Mouse (Mus musculus) ES-E14 (cell line): ENCODE measurements around the gene Szt2. TPM values are rescaled to one million over a fixed set of nuclear protein-coding genes. Genes with fewer than 3 reads are reported as not detected.

Experiments
- DNase-seq: peaks from one replicate; pipeline ENCODE4 v3.0.0-alpha.2; 2013; ENCODE audit warnings: low read depth, low spot score
- H3K27ac ChIP-seq: 2 replicates; pipeline ENCODE4 v1.5.1; 2012; ENCODE audit warnings: low read depth, mild to moderate bottlenecking, low read length, moderate library complexity, mixed read lengths; ENCODE audit not compliant: poor library complexity, insufficient read depth, severe bottlenecking
- H3K36me3 ChIP-seq: 2 replicates; pipeline ENCODE4 v1.6.1; 2012; ENCODE audit warnings: mild to moderate bottlenecking, low read length, moderate library complexity, mixed read lengths; ENCODE audit not compliant: control insufficient read depth, poor library complexity, insufficient read depth, severe bottlenecking
- H3K4me1 ChIP-seq, 2 experiments: fragments of 150-350 bp in 1 of 2; sonication (generic) in 1 of 2; 2 replicates each; pipeline ENCODE4 v1.6.1; 2012; ENCODE audit warnings: low read length in 2 of 2, mild to moderate bottlenecking in 1 of 2, mixed read lengths in 1 of 2; ENCODE audit not compliant: control insufficient read depth in 2 of 2, insufficient read depth in 2 of 2, poor library complexity in 1 of 2
- H3K4me3 ChIP-seq, 2 experiments: fragments of 150-350 bp in 1 of 2; sonication (generic) in 1 of 2; 2 replicates each; pipeline ENCODE4 v1.5.1; 2012; ENCODE audit warnings: low read length in 2 of 2, low read depth in 1 of 2, mild to moderate bottlenecking in 1 of 2, mixed read lengths in 1 of 2; ENCODE audit not compliant: insufficient read depth in 1 of 2, poor library complexity in 1 of 2, severe bottlenecking in 1 of 2
- H3K9ac ChIP-seq: 2 replicates; pipeline ENCODE4 v1.6.1; 2012; ENCODE audit warnings: low read depth, mild to moderate bottlenecking, low read length, mixed read lengths; ENCODE audit not compliant: poor library complexity, insufficient read depth, severe bottlenecking
- H3K9me3 ChIP-seq: fragments of 150-350 bp; sonication (generic); 2 replicates; pipeline ENCODE4 v1.6.1; 2012; ENCODE audit warnings: low read depth, mild to moderate bottlenecking, low read length; ENCODE audit not compliant: control insufficient read depth, insufficient read depth
- CHD2 ChIP-seq: IDR thresholded peaks from 2 replicates; pipeline ENCODE4 v1.6.1; 2014; ENCODE audit warnings: mild to moderate bottlenecking, low read depth, low read length, inconsistent platforms
- HCFC1 ChIP-seq: IDR thresholded peaks from 2 replicates; pipeline ENCODE4 v1.6.1; 2012; ENCODE audit warnings: low read length, inconsistent platforms, borderline replicate concordance; ENCODE audit not compliant: insufficient read depth
- MAFK ChIP-seq: IDR thresholded peaks from 2 replicates; pipeline ENCODE4 v1.6.1; 2014; ENCODE audit warnings: mild to moderate bottlenecking, low read depth, low read length, inconsistent platforms; ENCODE audit not compliant: insufficient read depth
- ZC3H11A ChIP-seq: IDR thresholded peaks from 2 replicates; pipeline ENCODE4 v1.6.1; 2012; ENCODE audit warnings: low read depth, mild to moderate bottlenecking, inconsistent platforms, low read length, borderline replicate concordance
- ZNF384 ChIP-seq: IDR thresholded peaks from 2 replicates; pipeline ENCODE4 v1.6.1; 2012; ENCODE audit warnings: low read depth, low read length, inconsistent platforms
- in situ Hi-C, 2 experiments: fragments of 600-800 bp; cut with MboI; formaldehyde crosslinking; loops; one replicate each; pipeline ENCODE4 v1.15.1; 2025; ENCODE audit warnings: low sequenced_read_pairs in 2 of 2, inconsistent platforms in 1 of 2; ENCODE audit not compliant: unreplicated experiment in 2 of 2
- total RNA-seq: library from RNA; depleted of rRNA; stranded (reverse); fragments of 300-350 nt; gene quantifications from 2 replicates; pipeline ENCODE4 v1.2.3, GENCODE M21; 2012; rRNA removed

Gene Szt2
- total RNA-seq: 17.4 and 26.6 TPM in 2 replicates

DNA sequence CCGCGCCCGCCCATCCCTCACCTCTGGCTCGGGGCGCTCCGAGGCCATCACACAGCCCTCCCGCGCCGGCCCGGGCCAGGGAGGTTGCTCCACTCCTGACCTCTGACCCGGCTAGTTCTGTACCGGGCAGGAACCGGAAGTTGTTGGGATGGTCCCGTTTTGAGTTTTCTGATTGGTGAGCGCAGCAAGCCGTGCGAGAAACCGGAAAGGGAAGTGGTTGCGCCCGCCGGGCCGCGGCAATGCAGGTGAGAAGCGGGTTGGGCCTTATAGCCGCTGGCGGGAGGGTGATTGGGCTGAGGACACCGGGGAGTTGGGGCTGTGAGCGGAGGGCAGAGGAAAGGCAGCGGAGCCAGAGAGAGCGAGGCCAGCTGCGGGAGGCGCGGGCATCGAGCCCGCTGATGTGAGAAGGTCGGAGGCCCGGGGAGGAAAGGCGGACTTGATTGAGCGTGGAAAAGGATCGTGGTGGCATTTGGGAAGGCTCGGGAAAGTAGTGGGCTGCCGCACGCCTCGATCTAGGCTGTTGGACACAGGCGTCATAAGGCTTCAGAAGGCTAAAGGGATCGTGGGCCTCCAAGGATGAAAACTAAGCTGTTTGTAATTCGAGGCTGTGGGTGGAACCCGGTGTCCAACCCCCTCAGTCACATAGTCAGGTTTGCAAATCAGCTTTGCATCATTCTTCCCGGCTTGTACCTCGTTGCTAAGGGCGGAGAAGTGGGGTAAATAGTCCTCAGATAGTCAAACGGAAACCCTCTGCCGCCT, at the start of gene Szt2, which contains the start of gene Med8:
TSS of gene Szt2 (minus strand) at position 132 of the 759 bp plus-strand sequence.
TSS of gene Med8 (plus strand) at position 196 of the 759 bp plus-strand sequence.
- Histone ChIP-seq H3K4me1 (peaks cover 4 to 6% of the 10 kb centered on the region in 2 experiments; a peak in 3 of 4 replicates), H3K27ac (no peak within 1 kb of the TSS), H3K4me3 (peak within 1 kb of the TSS; percentile 79 to 99), H3K9me3 (no peaks in the 10 kb centered on the region), H3K36me3 (peaks cover 26% of the 10 kb centered on the region), H3K9ac (peak within 1 kb of the TSS; percentile 92)
- in situ Hi-C loops: no loop called here
- TF ChIP-seq ZNF384: no peak
- no peak for TF ChIP-seq MAFK
- no peak for TF ChIP-seq ZC3H11A
- peak; percentile 53; the same call in 1 of the 2 replicates for TF ChIP-seq HCFC1
- TF ChIP-seq CHD2: no peak
- DNase-seq: peak; percentile 89

DNA sequence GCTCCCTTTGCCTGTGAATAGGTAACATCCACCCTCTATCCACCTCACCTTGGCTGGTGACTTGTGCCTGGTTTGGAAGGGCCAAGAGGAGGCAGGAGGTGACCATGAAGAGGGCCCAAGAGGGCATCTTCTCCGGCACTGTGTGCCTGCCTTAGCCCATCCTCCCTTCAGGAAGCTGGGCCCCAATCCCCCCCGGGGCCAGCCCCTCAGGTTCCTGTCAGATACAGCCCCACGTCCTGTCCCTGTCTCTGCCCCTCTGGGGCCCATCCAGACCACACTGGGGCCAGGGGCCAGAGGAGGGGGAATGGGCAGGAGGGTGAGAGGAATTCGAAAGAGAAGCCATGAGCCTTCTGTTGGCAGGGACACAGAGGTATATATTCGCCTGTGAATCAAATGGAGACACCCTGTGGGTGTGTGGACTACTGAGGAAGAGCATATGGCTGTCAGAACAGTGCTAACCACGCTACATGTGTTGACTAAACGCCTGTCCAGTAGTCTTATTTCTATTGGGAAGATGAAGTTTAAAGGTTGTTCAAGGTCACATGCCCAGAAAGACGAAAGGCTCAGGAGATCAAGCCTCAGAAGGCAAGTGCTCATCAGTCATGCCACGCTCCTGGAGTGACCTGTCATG, 48.4 kb upstream of the Szt2 start, which contains the start of gene Mpl:
TSS of gene Mpl (minus strand) at position 169 of the 631 bp plus-strand sequence.
- Histone ChIP-seq H3K4me3 (no peak within 1 kb of the TSS), H3K27ac (no peak within 1 kb of the TSS), H3K9ac (no peak within 1 kb of the TSS), H3K36me3 (no peaks in the 10 kb centered on the region), H3K9me3 (no peaks in the 10 kb centered on the region), H3K4me1 (no peaks in the 10 kb centered on the region)
- no peak for DNase-seq
- TF ChIP-seq ZC3H11A (no peak), HCFC1 (no peak), MAFK (no peak), CHD2 (no peak), ZNF384 (no peak)
- in situ Hi-C loops: loop anchor here in 1 of 2 experiments (10.0 kb wide), 1 partner anchor 107 kb away; no protein-coding TSS in a partner anchor

DNA sequence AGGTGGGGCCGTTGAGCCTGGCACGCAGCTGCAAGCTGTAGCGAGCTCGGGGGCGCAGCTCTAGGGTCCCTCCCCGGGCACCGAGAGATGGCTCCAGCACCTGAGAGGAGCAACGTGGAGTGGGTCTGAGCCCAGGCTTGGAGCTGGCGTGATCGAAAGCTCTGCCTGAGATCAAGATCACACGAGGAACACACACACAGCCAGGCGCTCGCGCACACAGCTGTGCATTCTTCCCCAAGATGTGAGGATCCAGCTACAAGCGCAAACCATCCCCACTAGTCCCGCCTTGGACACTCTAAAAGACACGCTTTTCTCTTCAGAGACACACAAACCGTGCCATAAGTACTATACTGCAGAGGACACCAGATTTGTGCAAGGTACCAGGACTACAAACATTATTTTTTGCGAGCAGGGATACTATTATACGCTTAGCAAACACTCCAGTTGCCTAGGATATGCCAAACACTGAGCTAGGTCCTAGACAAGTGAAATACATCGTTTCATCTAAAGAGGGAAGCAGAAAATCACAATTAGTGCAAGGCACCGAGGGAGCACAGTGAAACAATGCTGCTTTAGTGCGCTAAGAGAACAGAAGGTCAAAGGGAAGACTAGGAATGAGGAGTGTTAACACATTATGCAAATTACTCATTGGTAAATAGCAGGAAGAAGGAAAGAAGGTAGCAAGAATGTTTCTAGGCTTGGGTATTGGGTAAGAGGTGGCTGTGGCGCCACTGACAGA, 37.5 kb upstream of the Szt2 start:
- Histone ChIP-seq H3K4me1 (peaks cover 0 to 12% of the 10 kb centered on the region in 2 experiments; a peak in 3 of 4 replicates), H3K9me3 (no peaks in the 10 kb centered on the region), H3K36me3 (no peaks in the 10 kb centered on the region), H3K27ac (no peak overlapping the region), H3K9ac (0 out of 2 replicates have a peak overlapping the region, but pooled peaks have one; percentile 17), H3K4me3 (peak overlapping the region; percentile 55 to 57)
- no peak for DNase-seq
- TF ChIP-seq HCFC1: no peak
- TF ChIP-seq MAFK: no peak
- no peak for TF ChIP-seq CHD2
- TF ChIP-seq ZC3H11A: no peak
- TF ChIP-seq ZNF384: no peak
- in situ Hi-C loops: no loop called here

DNA sequence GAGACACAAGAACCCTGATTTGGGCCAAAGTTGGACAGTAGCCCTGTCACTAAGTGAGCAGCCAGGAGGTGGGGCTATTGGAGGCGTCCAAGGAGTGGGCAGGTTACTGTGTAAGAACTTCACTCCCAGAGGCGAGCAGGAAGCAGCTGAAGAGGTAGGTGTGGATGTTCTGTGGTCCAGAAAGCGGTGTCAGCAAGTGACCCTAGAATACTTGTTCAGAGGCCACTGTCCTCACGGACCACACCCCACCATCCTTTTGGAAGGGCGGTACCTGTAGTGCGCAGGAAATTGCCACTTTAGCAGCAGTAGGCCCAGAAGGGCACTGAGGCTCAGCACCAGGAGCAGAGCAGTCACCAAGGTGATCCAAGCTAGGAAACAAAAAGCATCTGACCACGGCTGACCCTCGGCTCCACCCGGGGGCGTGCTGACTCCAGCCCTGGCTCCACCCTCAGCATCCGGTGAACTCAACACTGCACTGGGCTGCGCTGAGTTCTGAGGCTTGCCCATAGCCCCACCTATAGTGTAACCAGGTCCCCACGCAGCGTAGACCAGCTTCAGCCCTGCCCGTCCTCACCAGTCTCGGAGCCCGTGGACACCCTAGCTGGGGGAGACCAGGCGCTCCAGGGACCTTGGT, 36.8 kb upstream of the Szt2 start:
- Histone ChIP-seq H3K4me1 (peaks cover 0 to 12% of the 10 kb centered on the region in 2 experiments; a peak in 3 of 4 replicates), H3K27ac (no peak overlapping the region), H3K36me3 (no peaks in the 10 kb centered on the region), H3K9ac (0 out of 2 replicates have a peak overlapping the region, but pooled peaks have one; percentile 17), H3K4me3 (peak overlapping the region; percentile 55 to 57), H3K9me3 (no peaks in the 10 kb centered on the region)
- TF ChIP-seq CHD2: no peak
- TF ChIP-seq HCFC1: no peak
- TF ChIP-seq ZNF384: no peak
- TF ChIP-seq ZC3H11A: no peak
- TF ChIP-seq MAFK: no peak
- DNase-seq: no peak
- in situ Hi-C loops: no loop called here
